Mouse (Mus musculus) forebrain, embryonic 13.5 days (tissue): ENCODE results near the gene Bcas3. TPM values are rescaled to one million over a fixed set of nuclear protein-coding genes. Genes with fewer than 3 reads are reported as not detected.

Source experiments
- ATAC-seq: fragments of 200-750 bp; cut with Nextera tagmentation; 2 replicates; pipeline ENCODE4 v1.8.0; 2017
- H3K27ac ChIP-seq: fragments of 300-500 bp; sonication (generic); 2 replicates; pipeline ENCODE4 v1.5.1; 2015; ENCODE audit warnings: inconsistent platforms, mild to moderate bottlenecking, moderate library complexity
- H3K27me3 ChIP-seq: fragments of 300-500 bp; sonication (generic); 2 replicates; pipeline ENCODE4 v1.6.1; 2015; ENCODE audit warnings: mild to moderate bottlenecking, inconsistent platforms
- H3K36me3 ChIP-seq: fragments of 300-500 bp; sonication (generic); 2 replicates; pipeline ENCODE4 v1.6.1; 2015; ENCODE audit warnings: mild to moderate bottlenecking, inconsistent platforms; ENCODE audit not compliant: poor library complexity, severe bottlenecking
- H3K4me1 ChIP-seq: fragments of 300-500 bp; sonication (generic); 2 replicates; pipeline ENCODE4 v1.6.1; 2015; ENCODE audit warnings: inconsistent platforms
- H3K4me2 ChIP-seq: fragments of 300-500 bp; sonication (generic); 2 replicates; pipeline ENCODE4 v1.6.1; 2015; ENCODE audit warnings: inconsistent platforms, mild to moderate bottlenecking, moderate library complexity
- H3K4me3 ChIP-seq: fragments of 300-500 bp; sonication (generic); 2 replicates; pipeline ENCODE4 v1.5.1; 2015; ENCODE audit warnings: mild to moderate bottlenecking, inconsistent platforms
- H3K9ac ChIP-seq: fragments of 300-500 bp; sonication (generic); 2 replicates; pipeline ENCODE4 v1.6.1; 2015; ENCODE audit warnings: mild to moderate bottlenecking, inconsistent platforms
- H3K9me3 ChIP-seq: fragments of 300-500 bp; sonication (generic); replicated peaks from 2 replicates; pipeline ENCODE4 v1.6.1; 2016; ENCODE audit warnings: inconsistent platforms
- WGBS: fragments of 180-500 bp; shearing (Covaris S2); methylation state at CpG from one replicate; pipeline ENCODE4 v1.1.7; 2015; 5-methylcytosine and 5-hydroxymethylcytosine counted together
- polyA plus RNA-seq: library from polyadenylated mRNA; unstranded; fragments of >200 nt; fragmentation: Nextera tagmentation; extraction: Ambion mirVana; gene quantifications from 2 replicates; pipeline ENCODE4 v1.2.1, GENCODE M21; 2015

Gene Bcas3
- polyA plus RNA-seq, 1 experiment from 2014 or later = 19.6 TPM

DNA sequence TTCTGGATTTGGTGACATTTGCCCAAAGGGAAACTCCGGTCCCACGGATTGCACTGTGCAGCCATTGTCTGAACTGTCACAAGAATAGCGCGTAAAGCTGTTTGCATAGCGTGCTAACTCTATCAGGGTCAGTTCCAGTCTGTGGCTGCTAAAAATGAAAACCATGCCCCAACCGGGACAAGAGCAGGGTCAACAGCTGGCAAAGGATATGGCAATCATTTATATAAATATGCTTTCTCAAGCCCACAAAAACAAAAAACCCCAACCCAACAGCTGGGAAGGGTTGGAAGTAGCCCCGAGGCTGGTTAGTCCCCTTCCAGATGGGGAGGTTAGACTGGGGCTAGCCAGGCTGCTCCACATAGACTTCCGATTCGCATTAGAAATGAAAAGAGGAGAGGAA lies 314.8 kb downstream of the Bcas3 start:
- no peaks in the 10 kb centered on the region for H3K9me3 ChIP-seq
- no peak for ATAC-seq
- no peak overlapping the region for H3K9ac ChIP-seq
- H3K4me3 ChIP-seq = no peak overlapping the region
- 68% methylated on average over 9 of the region's 9 CpGs for WGBS
- no peak overlapping the region for H3K4me2 ChIP-seq
- H3K27ac ChIP-seq = no peak overlapping the region
- no peaks in the 10 kb centered on the region for H3K27me3 ChIP-seq
- no peaks in the 10 kb centered on the region for H3K36me3 ChIP-seq
- peaks cover 5% of the 10 kb centered on the region; the same call in 1 of the 2 replicates for H3K4me1 ChIP-seq

DNA sequence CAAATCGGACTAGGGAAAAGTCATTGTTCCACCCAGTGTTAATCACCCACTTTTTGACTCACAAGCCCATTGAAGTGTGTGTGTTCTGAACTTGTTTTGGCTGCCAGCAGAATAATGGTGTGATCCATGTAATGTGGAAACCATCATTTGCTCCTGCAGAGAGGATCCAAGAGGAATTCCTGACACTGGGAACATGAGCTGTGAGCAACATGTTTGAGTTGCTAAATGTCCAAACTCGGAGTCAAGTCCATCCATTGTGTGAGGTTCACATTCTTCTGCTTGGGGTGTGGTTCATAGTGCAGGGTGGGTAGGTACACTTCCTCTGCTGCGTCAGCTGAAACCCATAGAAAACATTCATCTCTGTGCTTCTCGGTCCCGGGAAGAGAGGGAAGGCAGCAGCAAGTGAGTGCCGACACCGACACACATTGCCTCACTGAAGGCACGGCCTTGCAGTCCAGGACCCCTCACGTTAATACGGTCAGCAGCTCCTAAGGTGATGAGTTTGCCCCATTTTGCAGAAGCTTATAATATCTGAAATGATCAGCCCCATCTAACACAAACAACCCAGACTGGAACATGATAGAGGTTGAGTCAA lies 320.0 kb downstream of the Bcas3 start:
- H3K36me3 ChIP-seq = no peaks in the 10 kb centered on the region
- no peak overlapping the region for H3K4me2 ChIP-seq
- H3K4me3 ChIP-seq = no peak overlapping the region
- H3K27me3 ChIP-seq = peaks cover 4% of the 10 kb centered on the region; the same call in 1 of the 2 replicates
- no peaks in the 10 kb centered on the region for H3K9me3 ChIP-seq
- H3K4me1 ChIP-seq = peaks cover 3% of the 10 kb centered on the region
- no peak overlapping the region for H3K27ac ChIP-seq
- H3K9ac ChIP-seq = no peak overlapping the region
- ATAC-seq = no peak
- 83% methylated on average over 10 of the region's 10 CpGs for WGBS

DNA sequence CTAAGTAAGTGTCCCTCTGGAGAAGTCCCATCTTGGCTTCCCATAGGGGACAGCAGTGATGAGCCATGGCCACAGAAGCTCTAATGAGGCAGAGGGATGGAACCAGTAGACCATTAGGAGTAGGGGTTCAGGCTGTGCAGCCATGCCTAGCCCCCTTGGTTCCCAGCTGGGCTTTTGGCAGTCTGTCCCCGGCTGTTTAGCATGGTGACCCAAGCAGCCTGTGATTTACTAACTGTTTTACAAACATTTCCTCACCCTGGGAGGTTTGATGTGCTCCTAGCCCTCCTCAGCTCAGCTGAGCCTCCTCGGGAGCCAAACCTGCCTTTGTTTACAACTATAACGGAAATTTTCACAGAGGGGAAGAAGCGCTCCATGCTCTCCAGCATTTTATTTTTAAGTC lies 322.3 kb downstream of the Bcas3 start:
- Histone ChIP-seq H3K4me2 (no peak overlapping the region), H3K9me3 (no peaks in the 10 kb centered on the region), H3K9ac (no peak overlapping the region), H3K4me3 (no peak overlapping the region), H3K27ac (no peak overlapping the region), H3K4me1 (peaks cover 17% of the 10 kb centered on the region), H3K36me3 (no peaks in the 10 kb centered on the region), H3K27me3 (peaks cover 4% of the 10 kb centered on the region; the same call in 1 of the 2 replicates)
- no peak for ATAC-seq
- WGBS = 47% methylated on average over 4 of the region's 4 CpGs

DNA sequence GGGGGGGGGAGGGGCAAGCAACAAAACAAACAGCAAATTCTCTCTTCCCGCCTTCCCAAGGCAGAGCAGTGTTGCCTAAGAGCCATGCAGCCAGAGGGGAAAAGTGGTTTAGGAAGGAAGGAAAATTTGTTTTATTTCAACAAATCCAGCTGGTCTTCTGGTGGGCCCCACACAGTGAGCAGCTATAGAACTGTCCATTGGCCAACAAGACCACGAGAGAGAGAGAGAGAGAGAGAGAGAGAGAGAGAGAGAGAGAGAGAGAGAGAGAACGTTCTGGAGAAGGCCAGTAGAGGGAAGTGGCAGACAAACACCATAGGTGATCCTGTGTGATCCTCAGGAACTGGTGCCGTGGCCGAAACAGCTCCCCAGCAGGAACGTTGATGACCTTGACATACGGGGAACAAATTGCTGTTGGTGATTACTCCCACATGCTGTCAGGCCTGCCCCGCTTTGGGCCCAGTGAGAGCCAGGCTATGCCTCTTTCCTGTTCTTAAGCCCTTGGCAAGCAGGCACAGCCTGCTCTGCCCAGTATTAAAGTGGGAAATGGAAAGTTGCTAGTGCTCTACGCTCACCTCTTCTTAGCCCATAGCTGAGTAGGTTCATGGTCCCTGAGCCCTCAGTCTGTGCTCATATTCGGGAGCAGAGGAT lies 323.5 kb downstream of the Bcas3 start:
- peaks cover 10% of the 10 kb centered on the region; the same call in 1 of the 2 replicates for H3K27me3 ChIP-seq
- H3K36me3 ChIP-seq = no peaks in the 10 kb centered on the region
- H3K4me2 ChIP-seq = no peak overlapping the region
- WGBS = 78% methylated on average over 10 of the region's 10 CpGs
- no peak overlapping the region for H3K27ac ChIP-seq
- no peak for ATAC-seq
- H3K4me1 ChIP-seq = peaks cover 17% of the 10 kb centered on the region
- H3K9me3 ChIP-seq = no peaks in the 10 kb centered on the region
- no peak overlapping the region for H3K4me3 ChIP-seq
- H3K9ac ChIP-seq = no peak overlapping the region

DNA sequence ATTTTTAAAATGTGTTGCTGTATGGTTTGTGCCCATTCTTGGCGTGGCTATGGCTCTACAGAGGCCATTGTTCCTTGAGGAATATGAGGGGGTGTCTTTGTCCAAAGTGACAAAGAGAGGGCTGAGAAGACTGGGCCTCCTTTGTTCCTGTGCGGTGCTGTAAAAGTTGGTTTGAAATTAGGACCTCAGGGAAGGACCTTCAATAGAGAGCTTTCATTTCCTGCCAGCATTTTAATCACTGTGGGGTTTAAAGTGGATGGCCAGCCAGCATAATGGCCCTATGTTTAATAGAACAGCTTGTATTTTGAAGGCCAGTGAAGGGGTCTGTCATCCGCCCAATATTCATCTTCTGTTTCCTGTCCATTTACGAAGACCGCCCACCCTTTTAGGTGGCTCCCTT lies 325.7 kb downstream of the Bcas3 start:
- Histone ChIP-seq H3K36me3 (no peaks in the 10 kb centered on the region), H3K27ac (no peak overlapping the region), H3K9me3 (no peaks in the 10 kb centered on the region), H3K27me3 (peaks cover 10% of the 10 kb centered on the region; the same call in 1 of the 2 replicates), H3K9ac (no peak overlapping the region), H3K4me3 (no peak overlapping the region), H3K4me2 (no peak overlapping the region), H3K4me1 (peaks cover 23% of the 10 kb centered on the region)
- 16% methylated on average over 5 of the region's 5 CpGs for WGBS
- no peak for ATAC-seq

DNA sequence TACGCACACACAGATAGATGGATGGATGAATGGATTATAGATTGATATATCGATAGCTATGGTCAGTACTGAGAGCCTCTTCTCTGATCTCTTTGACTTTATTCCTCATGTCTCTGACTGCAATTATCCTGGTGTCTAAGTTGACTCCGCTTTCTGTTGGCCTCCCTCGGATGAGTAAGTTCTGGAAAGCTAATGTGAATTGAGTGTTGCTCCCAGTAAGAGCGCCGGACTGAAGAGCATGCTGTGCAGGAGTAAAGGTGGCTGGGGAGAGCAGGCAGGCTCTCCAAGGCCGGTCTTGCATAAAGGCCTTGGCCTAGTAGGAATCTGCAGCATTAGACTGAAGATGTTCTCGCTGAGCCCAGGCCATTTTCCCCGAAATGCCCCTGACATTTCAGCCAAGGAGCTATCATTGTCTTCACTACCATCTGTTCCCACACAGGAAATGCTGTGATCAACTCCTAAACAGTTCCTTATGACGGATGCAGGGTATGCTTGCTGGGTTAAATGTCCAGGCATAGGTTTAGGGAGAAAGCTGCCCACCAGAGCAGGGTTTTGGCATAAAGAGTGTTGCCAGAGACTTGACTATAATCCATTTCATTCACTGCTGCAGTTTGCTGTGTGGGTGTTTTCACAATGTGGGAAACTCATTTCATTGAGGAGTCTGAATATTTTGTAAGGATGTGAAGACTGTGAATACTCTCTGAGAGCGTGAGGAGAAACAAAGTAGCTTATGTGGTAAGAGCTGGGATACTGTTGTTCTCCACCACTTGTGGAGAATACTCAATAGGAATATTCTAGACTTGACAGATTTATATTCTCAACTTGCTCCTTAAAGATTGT lies 328.8 kb downstream of the Bcas3 start:
- no peak for ATAC-seq
- no peaks in the 10 kb centered on the region for H3K36me3 ChIP-seq
- H3K27me3 ChIP-seq = peaks cover 14% of the 10 kb centered on the region; the same call in 1 of the 2 replicates
- no peak overlapping the region for H3K27ac ChIP-seq
- no peak overlapping the region for H3K9ac ChIP-seq
- 86% methylated on average over 11 of the region's 11 CpGs for WGBS
- peaks cover 24% of the 10 kb centered on the region for H3K4me1 ChIP-seq
- no peak overlapping the region for H3K4me3 ChIP-seq
- H3K9me3 ChIP-seq = no peaks in the 10 kb centered on the region
- H3K4me2 ChIP-seq = no peak overlapping the region

DNA sequence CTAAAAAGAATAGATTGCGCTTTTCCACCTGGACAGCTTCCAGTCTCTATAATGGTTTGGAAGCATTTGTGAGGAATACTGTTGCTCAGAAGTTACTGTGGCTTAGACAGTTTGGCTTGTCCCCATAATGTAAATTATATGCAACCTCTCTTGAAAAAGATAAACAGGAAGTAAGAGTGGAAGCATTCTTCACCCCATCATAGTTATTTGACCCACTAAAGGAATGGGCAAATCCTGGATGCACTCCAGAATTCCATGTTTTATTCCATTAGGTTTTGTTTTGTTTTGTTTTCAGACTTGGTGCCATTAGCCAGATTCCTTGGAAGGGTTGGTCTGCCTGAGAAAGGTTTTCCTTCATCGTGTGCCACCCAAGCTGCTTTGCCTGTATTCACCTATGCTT lies 332.0 kb downstream of the Bcas3 start:
- H3K27me3 ChIP-seq = peaks cover 25% of the 10 kb centered on the region; the same call in 1 of the 2 replicates
- 84% methylated on average over 2 of the region's 2 CpGs for WGBS
- ATAC-seq = no peak
- H3K4me3 ChIP-seq = no peak overlapping the region
- H3K9me3 ChIP-seq = no peaks in the 10 kb centered on the region
- no peak overlapping the region for H3K4me2 ChIP-seq
- no peak overlapping the region for H3K9ac ChIP-seq
- no peak overlapping the region for H3K27ac ChIP-seq
- H3K4me1 ChIP-seq = peaks cover 11% of the 10 kb centered on the region
- H3K36me3 ChIP-seq = no peaks in the 10 kb centered on the region

DNA sequence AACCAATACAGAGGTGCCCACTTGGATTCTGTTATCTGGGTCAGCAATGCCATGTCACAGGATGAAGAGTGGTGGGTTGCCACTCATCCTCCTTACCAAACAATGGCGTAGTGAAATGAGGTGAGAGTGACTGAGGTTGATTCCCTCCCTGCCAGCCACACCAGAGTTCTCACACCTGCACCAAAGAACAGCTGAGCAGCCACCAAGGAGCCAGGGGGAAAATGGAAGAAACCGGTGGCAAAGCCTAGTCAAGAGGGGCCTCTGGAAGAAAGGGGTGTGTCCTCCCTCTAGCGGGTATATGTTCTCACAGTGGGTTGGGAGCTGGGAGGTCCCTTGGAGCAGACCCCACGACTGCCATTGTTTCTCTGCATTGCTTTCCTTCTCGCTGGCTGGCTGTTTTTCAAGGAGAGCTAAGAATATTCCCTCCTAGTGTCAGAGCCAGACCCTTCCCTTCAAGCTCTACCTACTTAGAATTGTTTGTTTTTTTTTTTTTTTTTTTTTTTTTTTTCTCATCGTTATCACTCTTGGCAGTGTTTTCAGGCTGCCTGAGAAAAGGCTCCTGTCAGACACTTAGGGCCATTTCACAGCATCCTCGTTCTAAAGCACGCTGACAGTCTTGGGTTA lies 335.0 kb downstream of the Bcas3 start:
- peaks cover 11% of the 10 kb centered on the region for H3K4me1 ChIP-seq
- 35% methylated on average over 8 of the region's 8 CpGs for WGBS
- H3K4me2 ChIP-seq = no peak overlapping the region
- H3K4me3 ChIP-seq = no peak overlapping the region
- H3K36me3 ChIP-seq = no peaks in the 10 kb centered on the region
- H3K9me3 ChIP-seq = no peaks in the 10 kb centered on the region
- no peak overlapping the region for H3K9ac ChIP-seq
- H3K27me3 ChIP-seq = peaks cover 19% of the 10 kb centered on the region; the same call in 1 of the 2 replicates
- ATAC-seq = no peak
- no peak overlapping the region for H3K27ac ChIP-seq

DNA sequence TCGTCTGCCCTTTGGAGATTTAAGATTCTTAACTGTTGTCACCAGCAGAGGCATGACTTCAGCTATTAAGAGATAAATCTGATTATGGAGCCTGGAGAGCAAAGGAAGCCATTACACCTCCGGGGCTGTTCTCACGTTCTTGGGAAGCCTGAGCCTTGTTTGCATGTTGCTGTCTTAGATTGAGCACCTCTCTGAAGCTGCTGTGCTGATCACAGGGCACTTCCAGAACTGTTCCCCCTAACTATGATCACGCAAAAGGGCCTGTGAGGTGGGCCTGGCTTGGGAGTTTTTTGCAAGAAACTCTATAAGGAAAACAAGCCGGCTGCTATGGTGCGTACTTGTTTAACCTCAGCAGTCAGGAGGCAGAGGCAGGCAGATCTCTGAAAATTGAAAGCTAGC lies 335.5 kb downstream of the Bcas3 start:
- ATAC-seq = no peak
- no peak overlapping the region for H3K4me3 ChIP-seq
- H3K27me3 ChIP-seq = peaks cover 19% of the 10 kb centered on the region; the same call in 1 of the 2 replicates
- no peaks in the 10 kb centered on the region for H3K9me3 ChIP-seq
- 75% methylated on average over 6 of the region's 6 CpGs for WGBS
- H3K27ac ChIP-seq = no peak overlapping the region
- H3K9ac ChIP-seq = no peak overlapping the region
- H3K36me3 ChIP-seq = no peaks in the 10 kb centered on the region
- no peak overlapping the region for H3K4me2 ChIP-seq
- peaks cover 7% of the 10 kb centered on the region for H3K4me1 ChIP-seq

DNA sequence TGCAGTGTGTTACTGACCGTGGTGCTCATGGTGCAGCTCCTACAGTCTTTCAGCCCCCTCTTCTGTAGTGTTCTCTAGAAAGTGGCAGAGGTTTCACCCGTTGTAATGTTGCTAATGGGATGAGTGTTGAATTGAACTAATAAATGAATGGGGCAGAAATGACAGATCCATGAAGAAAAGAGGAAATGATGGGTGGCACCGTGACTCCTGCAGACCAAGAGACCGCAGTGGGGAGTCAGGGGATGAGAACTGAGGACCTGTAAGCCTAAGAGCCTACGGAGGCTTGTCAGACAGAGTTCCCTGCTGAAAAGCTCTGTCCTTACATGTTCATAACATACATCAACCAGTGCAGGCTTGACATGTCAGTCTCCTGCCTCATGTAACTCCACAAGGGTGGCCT lies 336.3 kb downstream of the Bcas3 start:
- H3K4me3 ChIP-seq = no peak overlapping the region
- WGBS = 89% methylated on average over 5 of the region's 5 CpGs
- no peaks in the 10 kb centered on the region for H3K9me3 ChIP-seq
- no peaks in the 10 kb centered on the region for H3K36me3 ChIP-seq
- peaks cover 4% of the 10 kb centered on the region for H3K4me1 ChIP-seq
- ATAC-seq = no peak
- peaks cover 23% of the 10 kb centered on the region; the same call in 1 of the 2 replicates for H3K27me3 ChIP-seq
- no peak overlapping the region for H3K27ac ChIP-seq
- H3K9ac ChIP-seq = no peak overlapping the region
- H3K4me2 ChIP-seq = no peak overlapping the region

DNA sequence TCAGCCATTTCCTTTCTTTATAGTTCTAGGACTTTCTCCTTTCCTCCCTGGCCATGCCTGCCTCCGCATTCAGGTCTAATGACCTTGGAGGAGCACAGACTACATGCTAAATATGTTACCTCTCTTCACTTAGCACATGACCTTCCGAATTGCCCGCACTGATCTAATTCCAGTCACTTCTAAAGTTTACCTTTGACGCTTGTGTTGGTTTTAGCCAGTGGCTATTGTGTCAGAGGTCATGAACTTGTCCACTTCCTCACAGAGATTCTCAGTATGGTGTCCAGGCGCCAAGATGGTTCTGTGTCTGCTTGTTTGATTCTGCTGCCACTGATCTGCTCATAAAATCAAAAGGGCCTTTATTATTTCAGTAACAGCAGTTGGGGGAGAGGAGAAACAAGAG lies 338.3 kb downstream of the Bcas3 start:
- WGBS = 71% methylated on average over 5 of the region's 5 CpGs
- H3K4me3 ChIP-seq = no peak overlapping the region
- H3K4me1 ChIP-seq = peaks cover 4% of the 10 kb centered on the region
- H3K9ac ChIP-seq = no peak overlapping the region
- H3K9me3 ChIP-seq = no peaks in the 10 kb centered on the region
- no peak for ATAC-seq
- peaks cover 31% of the 10 kb centered on the region; the same call in 1 of the 2 replicates for H3K27me3 ChIP-seq
- H3K27ac ChIP-seq = no peak overlapping the region
- no peak overlapping the region for H3K4me2 ChIP-seq
- H3K36me3 ChIP-seq = no peaks in the 10 kb centered on the region
